Mouse (Mus musculus): ENCODE measurements at regions not wholly inside any gene's neighbourhood (a gene's known extent, or its start where the extent isn't known, plus 50 kb on each side); places are given as distances from the start of the nearest gene placed in this dataset.

- Histone ChIP-seq H3K27ac (ENCODE audit: control insufficient read depth, low read depth, low read length) (no peak overlapping the region), H3K79me2 (ENCODE audit: control insufficient read depth, insufficient read depth, low read length, poor library complexity) (no peaks in the 10 kb centered on the region), H3K9ac (ENCODE audit: control insufficient read depth, low read depth, low read length, poor library complexity, severe bottlenecking) (no peak overlapping the region), H3K36me3 (ENCODE audit: control insufficient read depth in 1 of 2, insufficient read depth in 2 of 2, low read length in 2 of 2) (no peaks in the 10 kb centered on the region), H3K4me1 (ENCODE audit: control insufficient read depth in 1 of 2, insufficient read depth in 2 of 2, low read length in 2 of 2) (no peaks in the 10 kb centered on the region), H3K4me3 (ENCODE audit: control insufficient read depth in 1 of 2, insufficient read depth in 1 of 2, low read depth in 2 of 2, low read length in 2 of 2) (no peak overlapping the region), H3K9me3 (replicated peaks; ENCODE audit: insufficient read depth, low read length) (no peaks in the 10 kb centered on the region), H3K27me3 (ENCODE audit: control insufficient read depth in 1 of 2, insufficient read depth in 2 of 2, low read length in 2 of 2) (no peaks in the 10 kb centered on the region)
- TF ChIP-seq RCOR1 (IDR thresholded peaks at IDR 0.05; ENCODE audit: low read depth, low read length): no peak
- TF ChIP-seq USF2 (IDR thresholded peaks at IDR 0.05; ENCODE audit: borderline replicate concordance in 1 of 2, insufficient read depth in 1 of 2, low read depth in 1 of 2, low read length in 2 of 2): no peak
- no peak for TF ChIP-seq ELF1 (IDR thresholded peaks at IDR 0.05; ENCODE audit: low read depth, low read length)
- no peak for TF ChIP-seq JUND (IDR thresholded peaks at IDR 0.05; ENCODE audit: low read depth, low read length)
- no peak for TF ChIP-seq MYB (IDR thresholded peaks at IDR 0.05; ENCODE audit: low read depth, low read length)
- TF ChIP-seq MAZ (IDR thresholded peaks at IDR 0.05; ENCODE audit: low read depth, low read length): no peak
- no peak for TF ChIP-seq NELFE (IDR thresholded peaks at IDR 0.05; ENCODE audit: low read depth, low read length)
- TF ChIP-seq ZMIZ1 (IDR thresholded peaks at IDR 0.05; ENCODE audit: low read depth, low read length): no peak
- no peak for TF ChIP-seq POLR2AphosphoS5 (IDR thresholded peaks at IDR 0.05; ENCODE audit: borderline replicate concordance, low read depth, low read length)
- no peak for TF ChIP-seq TAL1 (IDR thresholded peaks at IDR 0.05; ENCODE audit: low read length)
- no peak for DNase-seq (ENCODE audit: low read depth, low spot score)
Observed at GRCm38 (mm10) chr12:16387035-16387434, 223.7 kb downstream of the Lpin1 start.

- TF ChIP-seq TCF12 (IDR thresholded peaks at IDR 0.05; ENCODE audit: low read depth, low read length) (no peak), GATA1 (IDR thresholded peaks at IDR 0.05; ENCODE audit: low read depth, low read length) (no peak), POLR2AphosphoS2 (IDR thresholded peaks at IDR 0.05; ENCODE audit: low read length) (no peak), BHLHE40 (IDR thresholded peaks at IDR 0.05; ENCODE audit: borderline replicate concordance, low read depth, low read length) (no peak), CHD2 (IDR thresholded peaks at IDR 0.05; ENCODE audit: low read length) (no peak), E2F4 (IDR thresholded peaks at IDR 0.05; ENCODE audit: borderline replicate concordance, low read depth, low read length) (no peak), CTCF (IDR thresholded peaks at IDR 0.05 in 2 of 3, conservative IDR thresholded peaks at IDR 0.05 in 1 of 3; ENCODE audit: control insufficient read depth in 1 of 3, insufficient read depth in 1 of 3, low read depth in 2 of 3, low read length in 3 of 3, poor library complexity in 1 of 3, severe bottlenecking in 1 of 3) (no peak), MAFK (IDR thresholded peaks at IDR 0.05; ENCODE audit: borderline replicate concordance, low read depth, low read length) (no peak), ETS1 (IDR thresholded peaks at IDR 0.05; ENCODE audit: low read depth, low read length) (no peak)
- no peaks in the 10 kb centered on the region for H3K9me3 ChIP-seq (replicated peaks; ENCODE audit: insufficient read depth, low read length)
- no peaks in the 10 kb centered on the region for H3K4me1 ChIP-seq (ENCODE audit: control insufficient read depth in 1 of 2, insufficient read depth in 2 of 2, low read length in 2 of 2)
- H3K27me3 ChIP-seq (ENCODE audit: control insufficient read depth in 1 of 2, insufficient read depth in 2 of 2, low read length in 2 of 2): no peaks in the 10 kb centered on the region; a peak in 1 of 4 replicates
- no peak overlapping the region for H3K4me3 ChIP-seq (ENCODE audit: control insufficient read depth in 1 of 2, insufficient read depth in 1 of 2, low read depth in 2 of 2, low read length in 2 of 2)
- no peak for DNase-seq (ENCODE audit: low read depth, low spot score)
- H3K27ac ChIP-seq (ENCODE audit: control insufficient read depth, low read depth, low read length): no peak overlapping the region
- no peak overlapping the region for H3K9ac ChIP-seq (ENCODE audit: control insufficient read depth, low read depth, low read length, poor library complexity, severe bottlenecking)
- no peaks in the 10 kb centered on the region for H3K36me3 ChIP-seq (ENCODE audit: control insufficient read depth in 1 of 2, insufficient read depth in 2 of 2, low read length in 2 of 2)
- H3K79me2 ChIP-seq (ENCODE audit: control insufficient read depth, insufficient read depth, low read length, poor library complexity): no peaks in the 10 kb centered on the region
Observed at GRCm38 (mm10) chr12:16384396-16384795, 226.4 kb downstream of the Lpin1 start.

Measured in MEL (cell line).